Mouse (Mus musculus) hematopoietic stem cell, adult 5-6 weeks (primary cell): ENCODE data around the gene Ccdc125. TPM values are rescaled to one million over a fixed set of nuclear protein-coding genes. Genes with fewer than 3 reads are reported as not detected.

Source experiments
- ATAC-seq, 2 experiments: fragments of 125-278 bp in 1 of 2; replicated peaks in 1 of 2; 2 replicates each; pipeline ENCODE4 v1.8.0; 2016 to 2017; ENCODE audit warnings: inconsistent platforms in 2 of 2, mild to moderate bottlenecking in 2 of 2, moderate number of reproducible peaks in 2 of 2, low read depth in 1 of 2, moderate TSS enrichment in 1 of 2; ENCODE audit not compliant: low FRiP score in 2 of 2, poor library complexity in 2 of 2, severe bottlenecking in 2 of 2, insufficient read depth in 1 of 2, low TSS enrichment in 1 of 2
- total RNA-seq: library from RNA; stranded (forward); fragments of 172-1452, 232-1000 nt; gene quantifications from 2 replicates; pipeline ENCODE4 v1.2.3, GENCODE M21; 2017

Gene Ccdc125
- 23.6 and 26.9 TPM in 2 replicates for total RNA-seq

- peak; percentile 46 to 61 for ATAC-seq
Observed at GRCm38 (mm10) chr13:100669291-100670022, at the start of gene Ccdc125. Gene Ccdc125 (plus strand): TSS chr13:100669717.

GRCm38 (mm10) chr13:100622241-100622640, 47.3 kb upstream of the Ccdc125 start:
- ATAC-seq: no peak

GRCm38 (mm10) chr13:100634106-100634691, 35.3 kb upstream of the Ccdc125 start:
- no peak for ATAC-seq

- ATAC-seq: no peak
Observed at GRCm38 (mm10) chr13:100642471-100643209, 26.9 kb upstream of the Ccdc125 start.

DNA sequence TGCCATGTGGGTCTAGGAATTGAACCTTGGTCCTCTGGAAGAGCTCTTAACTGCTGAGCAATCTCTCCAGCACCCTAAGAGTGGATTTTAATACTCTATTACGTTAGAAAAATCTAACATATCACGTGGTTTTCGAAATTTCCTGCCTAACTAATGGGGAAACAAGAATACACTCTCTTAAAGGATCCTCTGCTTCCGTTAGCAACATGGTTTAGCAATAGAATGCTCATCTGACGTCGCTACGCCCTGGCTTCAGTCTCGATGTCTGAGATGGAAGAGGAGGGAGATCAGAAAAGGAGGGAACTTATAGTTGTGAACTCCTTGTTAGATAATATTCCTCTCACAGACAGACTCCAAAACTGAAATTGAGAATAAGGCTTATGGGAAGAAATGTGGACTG, 21.3 kb upstream of the Ccdc125 start:
- ATAC-seq: no peak

- peak; percentile 91 to 98 for ATAC-seq
Observed at GRCm38 (mm10) chr13:100650550-100651438, 18.7 kb upstream of the Ccdc125 start, which contains the start of the genes Ak6 and Rad17. Gene Ak6 (plus strand): TSS chr13:100650979. Gene Rad17 (minus strand): TSS chr13:100651051.

DNA sequence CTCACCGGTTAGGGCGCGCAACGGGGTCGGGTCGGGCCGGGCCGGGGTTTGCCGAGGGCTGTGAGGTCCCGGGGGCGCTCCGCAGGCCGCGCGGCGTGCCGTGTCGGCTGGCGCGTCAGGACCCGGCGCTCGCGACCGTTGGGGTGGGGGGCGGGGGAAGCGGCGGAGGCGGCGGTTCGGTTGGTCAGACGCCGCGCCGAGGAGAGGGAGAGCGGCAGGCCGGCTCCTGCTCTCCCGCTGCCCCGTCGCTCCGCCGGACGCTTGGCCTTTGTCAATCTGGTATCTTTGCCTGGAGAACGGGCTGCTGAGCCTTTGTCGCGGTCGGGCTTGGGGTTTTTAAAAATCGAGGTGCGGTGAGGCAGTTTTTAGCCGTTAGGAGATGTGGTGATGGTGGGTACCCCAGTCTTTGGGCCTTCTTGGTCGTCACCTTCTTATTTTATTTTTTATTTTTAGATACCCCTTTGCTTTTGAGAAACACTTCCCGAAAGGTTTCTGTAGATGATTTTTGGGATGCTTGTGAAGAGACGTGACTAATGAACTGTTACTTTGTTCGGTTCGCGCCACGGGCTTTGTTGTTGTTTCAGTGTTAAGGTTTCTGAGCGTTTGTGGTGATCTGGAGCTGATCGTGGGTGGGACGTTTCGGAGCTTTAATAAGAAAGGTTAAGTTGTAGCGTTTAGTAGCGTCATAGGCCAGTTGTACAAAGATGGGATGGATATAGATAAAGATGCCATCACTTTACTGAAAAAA, 17.9 kb upstream of the Ccdc125 start, which contains the start of gene Taf9:
TSS of gene Taf9 (plus strand) at position 141 of the 748 bp plus-strand sequence.
- ATAC-seq: 0 out of 4 replicates have a peak, but pooled peaks of 1 of the 2 experiments have one; percentile 5

GRCm38 (mm10) chr13:100658091-100658490, 11.4 kb upstream of the Ccdc125 start:
- ATAC-seq: no peak

DNA sequence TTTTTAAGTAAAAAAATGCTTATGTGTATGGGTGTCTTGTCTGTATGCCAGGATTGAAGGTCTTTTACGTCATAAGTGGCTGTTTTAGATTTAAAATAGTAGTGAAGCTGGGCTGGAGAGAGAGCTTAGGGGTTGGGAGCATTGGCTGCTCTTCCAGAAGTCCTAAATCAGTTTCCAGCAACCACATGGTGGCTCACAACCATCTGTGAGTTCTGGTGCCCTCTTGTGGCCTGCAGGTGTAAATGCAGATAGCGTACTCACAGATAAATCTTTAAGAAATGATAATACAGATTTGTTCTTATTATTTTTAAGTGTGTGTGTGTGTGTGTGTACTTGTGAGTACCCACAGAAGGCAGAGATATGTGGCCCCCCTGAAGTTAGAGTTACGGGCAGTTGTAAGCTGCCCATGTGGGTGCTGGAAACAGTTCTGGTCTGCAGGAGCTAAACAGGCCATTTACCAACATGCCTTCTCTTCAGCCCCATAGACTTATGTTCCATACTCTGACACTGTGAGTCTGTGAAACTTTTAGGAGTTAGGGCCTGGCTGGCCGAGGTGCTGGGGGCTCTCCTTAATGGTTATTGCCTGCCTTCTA, 9.6 kb upstream of the Ccdc125 start:
- peak; percentile 22 to 53; a peak in 2 of 4 replicates for ATAC-seq

GRCm38 (mm10) chr13:100670181-100670741, 744 bp downstream of the Ccdc125 start:
- peak in 1 of 2 experiments; percentile 24; a peak in 2 of 4 replicates for ATAC-seq

DNA sequence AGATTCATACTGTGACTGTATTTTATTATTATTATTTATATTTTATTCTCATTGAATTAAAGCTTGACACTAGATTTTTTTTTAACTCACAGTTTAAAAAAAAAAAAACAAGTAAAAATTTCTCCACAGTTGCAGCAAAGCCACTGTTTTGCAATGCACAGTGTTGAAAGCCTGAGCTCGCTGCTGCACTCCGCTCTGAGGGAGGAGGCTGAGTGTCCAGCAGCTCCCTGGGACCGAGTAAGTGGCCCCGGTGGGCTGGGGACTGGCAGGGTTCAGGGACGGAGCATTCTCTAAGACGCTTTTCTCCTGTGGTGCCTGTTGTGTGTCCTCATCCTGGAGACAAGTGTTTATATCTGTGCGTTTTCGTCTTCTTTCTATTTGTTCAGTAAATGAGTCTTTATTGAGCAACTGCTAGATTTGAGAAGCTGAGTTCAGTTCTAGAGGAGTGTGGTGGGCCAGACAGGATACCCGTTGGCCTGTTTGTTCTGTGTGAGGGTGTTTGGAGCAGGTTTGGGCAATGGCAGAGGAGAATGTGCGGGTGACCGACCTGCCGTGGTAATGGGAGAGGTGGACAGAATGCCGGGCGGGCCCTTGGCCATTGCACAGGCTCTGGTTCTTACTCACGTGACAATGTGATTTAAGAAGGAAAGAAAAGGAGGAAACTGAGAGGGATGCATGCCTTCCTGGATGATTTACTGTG, 6.6 kb downstream of the Ccdc125 start:
- peak; percentile 32 to 77; a peak in 3 of 4 replicates for ATAC-seq

DNA sequence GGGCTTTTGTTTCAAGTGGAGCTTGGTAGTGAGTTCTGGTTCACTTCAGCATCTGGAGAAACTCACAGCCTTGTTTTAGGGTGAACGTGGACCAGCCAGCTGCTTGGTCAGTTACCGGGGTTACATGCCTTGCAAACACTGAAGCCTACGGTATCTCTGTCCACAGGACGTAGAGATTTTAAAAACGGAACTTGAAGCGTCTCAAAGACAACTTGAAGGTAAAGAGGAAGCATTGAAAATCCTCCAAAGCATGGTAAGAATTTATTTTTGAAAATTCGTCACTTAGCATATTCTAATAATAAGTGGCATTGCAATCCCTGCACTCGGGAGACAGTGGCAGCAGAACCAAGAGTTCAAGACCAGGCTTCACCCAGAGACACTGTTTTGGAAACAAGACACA, 12.1 kb downstream of the Ccdc125 start:
- ATAC-seq: no peak

DNA sequence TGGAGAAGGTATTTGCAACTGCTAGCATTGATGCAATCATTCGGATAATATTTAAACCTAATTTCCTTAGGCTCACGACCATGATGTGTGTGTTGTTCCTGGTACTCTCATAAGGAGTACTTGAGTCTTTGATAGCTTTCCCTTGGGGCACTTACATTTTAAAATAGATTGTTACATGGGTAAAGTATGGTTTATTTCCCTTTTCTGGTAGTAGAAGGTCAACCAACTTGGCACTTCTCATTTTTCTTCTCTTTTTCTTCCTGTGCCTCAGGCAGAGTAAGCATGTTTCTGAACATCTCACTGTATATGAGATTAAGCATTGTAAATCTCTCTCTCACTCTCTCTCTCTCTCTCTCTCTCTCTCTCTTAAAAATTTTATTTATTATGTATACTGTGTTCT, 13.3 kb downstream of the Ccdc125 start:
- no peak for ATAC-seq

- no peak for ATAC-seq
Observed at GRCm38 (mm10) chr13:100684355-100684754, 14.8 kb downstream of the Ccdc125 start.

DNA sequence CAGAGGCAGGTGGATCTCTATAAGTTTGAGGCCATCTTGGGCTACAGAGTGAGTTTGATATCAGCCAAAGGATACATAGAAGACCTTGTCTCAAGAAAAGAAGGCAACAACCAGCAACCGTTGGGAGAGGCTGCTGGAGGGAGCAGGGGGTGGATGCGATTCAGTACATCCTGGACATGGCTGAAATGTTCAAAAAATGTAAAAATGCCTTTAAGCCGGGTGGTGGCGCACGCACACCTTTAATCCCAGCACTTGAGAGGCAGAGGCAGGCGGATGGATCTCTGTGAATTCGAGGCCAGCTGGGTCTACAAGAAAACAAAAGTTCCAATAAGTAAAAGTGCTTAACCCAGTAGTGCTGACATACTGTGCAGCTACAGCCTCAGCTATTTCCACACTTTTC, 18.0 kb downstream of the Ccdc125 start:
- ATAC-seq: no peak
